Mouse (Mus musculus) cerebellum, adult 11-12 months (tissue): ENCODE data around the gene Spag9.

Experiments
- DNase-seq: peaks from one replicate; pipeline ENCODE4 v3.0.0; 2022

The Spag9 gene

DNA sequence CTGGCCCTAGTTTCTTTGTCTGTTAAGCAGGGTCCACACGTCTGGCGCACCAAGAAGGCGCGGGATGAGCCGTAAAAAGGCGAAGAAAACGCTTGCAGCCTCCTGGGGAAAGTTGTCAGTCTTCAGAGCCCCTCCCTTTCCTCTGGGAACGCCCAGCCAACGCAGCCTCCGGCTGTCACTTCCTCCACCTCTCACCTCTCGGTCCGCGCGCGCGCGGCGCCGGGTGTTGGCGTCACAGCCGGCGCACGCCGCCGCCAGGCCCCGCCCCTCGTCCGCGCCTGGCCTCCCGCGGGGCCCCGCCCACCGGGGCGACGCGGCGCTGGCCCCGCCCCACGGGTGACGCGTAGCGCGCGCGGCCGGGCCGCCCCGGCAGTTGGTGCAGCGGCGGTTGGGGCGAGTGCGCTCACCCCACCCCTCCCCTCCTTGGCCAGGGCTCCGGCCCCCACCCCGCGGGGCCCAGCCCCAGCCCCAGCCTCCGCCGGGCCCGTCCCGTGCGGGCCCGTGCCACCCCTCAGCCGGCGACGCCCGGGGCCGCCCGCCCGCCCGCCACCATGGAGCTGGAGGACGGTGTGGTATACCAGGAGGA is at the start of gene Spag9:
Gene Spag9 (plus strand): TSS at position 372 of the 586 bp plus-strand sequence.
- DNase-seq: peak; percentile 95

DNA sequence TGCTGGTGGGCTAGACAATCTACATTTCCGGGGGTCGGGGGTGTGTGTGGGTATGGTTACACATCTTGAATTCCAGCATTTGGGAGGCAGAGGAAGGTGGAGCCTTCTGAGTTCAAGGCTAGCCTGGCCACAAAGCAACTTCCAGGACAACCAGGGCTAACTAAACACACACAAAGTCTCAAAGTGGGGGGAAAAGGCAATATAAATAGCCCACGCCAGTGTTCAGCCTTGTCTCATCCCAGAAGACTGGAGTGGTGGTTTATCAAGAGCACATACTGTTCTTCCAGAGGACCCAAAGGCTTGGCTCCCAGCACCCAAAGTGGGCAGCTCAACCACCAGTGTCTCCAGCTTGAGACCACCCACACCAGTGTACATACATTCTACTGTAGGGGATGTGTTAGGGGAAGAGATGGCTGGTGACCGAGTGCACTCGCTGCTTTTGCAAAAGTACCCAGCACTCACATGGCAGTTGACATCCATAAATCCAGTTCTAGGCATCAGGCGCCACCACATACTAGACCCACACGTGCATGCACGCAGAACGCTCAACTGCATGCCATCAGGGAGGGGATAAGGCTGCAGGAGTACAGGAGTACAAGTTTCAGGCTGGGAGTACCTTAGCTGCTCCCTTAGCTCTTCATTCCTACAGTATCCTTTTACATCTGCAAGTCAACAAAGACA is 46.9 kb upstream of the Spag9 start:
- no peak for DNase-seq

DNA sequence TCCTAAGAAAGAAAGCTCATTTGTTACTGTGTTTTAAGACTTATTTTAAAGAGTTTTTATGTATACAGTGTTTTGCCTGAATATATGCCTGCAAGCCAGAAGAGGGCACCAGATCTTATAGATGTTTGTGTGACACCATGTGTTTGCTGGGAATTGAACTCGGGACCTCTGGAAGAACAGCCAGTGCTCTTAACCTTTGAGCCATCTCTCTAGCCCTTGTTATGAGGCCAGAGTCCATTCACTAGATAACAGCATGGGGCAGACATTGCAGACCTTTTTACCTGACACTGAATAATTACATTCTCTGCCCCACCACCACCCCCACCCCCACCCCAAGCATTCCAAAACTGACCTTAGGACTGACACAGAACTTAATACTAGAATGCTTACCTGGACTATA is 45.8 kb upstream of the Spag9 start:
- DNase-seq: no peak

DNA sequence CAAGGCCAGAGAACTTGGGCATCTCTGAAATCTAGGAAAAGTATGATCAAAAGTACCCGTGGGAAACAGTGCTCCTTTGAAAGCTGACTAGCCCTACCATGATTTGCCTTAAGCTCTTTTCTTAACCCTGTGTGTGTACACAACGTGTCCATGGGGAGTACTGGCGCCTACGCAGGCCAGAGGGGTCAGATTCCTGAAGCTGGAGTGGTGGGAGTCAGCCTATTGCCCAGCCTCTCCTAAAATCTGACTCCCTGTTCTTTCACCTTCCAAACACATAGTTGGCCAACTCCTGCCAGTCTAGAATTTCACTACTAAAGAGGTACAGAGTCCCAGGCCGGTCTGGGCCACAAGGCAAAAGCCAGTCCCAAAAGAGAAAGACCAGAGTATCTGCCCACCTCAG is 43.5 kb upstream of the Spag9 start:
- DNase-seq: no peak

GRCm38 (mm10) chr11:93954738-93955255 is 41.1 kb upstream of the Spag9 start:
- DNase-seq: no peak

- peak; percentile 83 for DNase-seq
Observed at GRCm38 (mm10) chr11:93955256-93956150, 40.4 kb upstream of the Spag9 start.

- DNase-seq: peak; percentile 39
Observed at GRCm38 (mm10) chr11:93956159-93956558, 39.7 kb upstream of the Spag9 start, which contains the start of gene Nme2. Nme2 (minus strand) TSS chr11:93956259.

GRCm38 (mm10) chr11:93957031-93957555 is 38.8 kb upstream of the Spag9 start:
- DNase-seq: peak; percentile 34

- no peak for DNase-seq
Observed at GRCm38 (mm10) chr11:93957746-93958145, 38.1 kb upstream of the Spag9 start.

GRCm38 (mm10) chr11:93961482-93961881 is 34.4 kb upstream of the Spag9 start:
- no peak for DNase-seq

- no peak for DNase-seq
Observed at GRCm38 (mm10) chr11:93963013-93963412, 32.9 kb upstream of the Spag9 start.

DNA sequence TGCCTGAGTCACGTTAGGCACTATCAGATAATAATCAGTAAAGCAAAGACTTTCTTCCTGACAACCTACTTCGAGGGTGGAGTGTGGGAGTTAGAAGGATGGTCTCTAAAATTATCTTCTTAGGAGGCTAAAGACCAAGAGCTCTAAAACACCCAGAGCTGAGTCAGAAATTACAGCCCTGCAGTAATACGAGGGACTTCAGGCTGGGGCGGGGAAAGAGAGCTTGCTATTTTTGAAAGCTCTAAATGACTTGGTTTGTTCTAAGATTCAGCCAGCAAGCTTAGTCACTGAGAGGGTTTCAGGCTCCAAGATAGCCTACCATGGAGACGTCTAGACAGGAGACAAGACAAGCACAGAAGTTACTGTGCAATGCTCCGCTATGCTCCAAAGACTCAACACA is 30.5 kb upstream of the Spag9 start:
- DNase-seq: no peak

GRCm38 (mm10) chr11:93967381-93967780 is 28.5 kb upstream of the Spag9 start:
- no peak for DNase-seq

- peak; percentile 97 for DNase-seq
Observed at GRCm38 (mm10) chr11:93968005-93968847, 27.7 kb upstream of the Spag9 start, which contains the start of the genes Gm20390 and Nme1. Gm20390 (minus strand) TSS chr11:93968293. Nme1 (minus strand) TSS chr11:93968521.

- no peak for DNase-seq
Observed at GRCm38 (mm10) chr11:93968848-93969128, 27.1 kb upstream of the Spag9 start.

DNA sequence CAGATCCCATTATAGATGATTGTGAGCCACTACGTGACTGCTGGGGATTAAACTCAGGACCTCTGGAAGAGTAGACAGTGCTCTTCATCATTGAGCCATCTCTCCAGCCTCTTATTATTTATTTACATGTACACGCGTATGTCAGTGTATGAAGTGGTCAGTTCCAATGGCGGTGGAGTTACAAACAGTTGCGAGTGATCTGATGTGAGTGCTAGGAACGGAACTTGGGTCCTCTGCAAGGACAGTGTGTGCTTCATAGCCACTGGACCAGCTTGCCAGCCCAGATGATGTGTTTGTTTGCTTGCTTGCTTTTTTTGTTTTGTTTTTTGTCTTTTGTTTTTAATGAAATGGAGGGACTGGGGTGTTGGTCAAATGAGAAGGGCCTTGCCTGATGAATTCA is 26.7 kb upstream of the Spag9 start:
- peak; percentile 25 for DNase-seq

- DNase-seq: no peak
Observed at GRCm38 (mm10) chr11:93969799-93970198, 26.1 kb upstream of the Spag9 start.

- no peak for DNase-seq
Observed at GRCm38 (mm10) chr11:93972951-93973350, 22.9 kb upstream of the Spag9 start.

GRCm38 (mm10) chr11:93979502-93980049 is 16.3 kb upstream of the Spag9 start:
- no peak for DNase-seq

DNA sequence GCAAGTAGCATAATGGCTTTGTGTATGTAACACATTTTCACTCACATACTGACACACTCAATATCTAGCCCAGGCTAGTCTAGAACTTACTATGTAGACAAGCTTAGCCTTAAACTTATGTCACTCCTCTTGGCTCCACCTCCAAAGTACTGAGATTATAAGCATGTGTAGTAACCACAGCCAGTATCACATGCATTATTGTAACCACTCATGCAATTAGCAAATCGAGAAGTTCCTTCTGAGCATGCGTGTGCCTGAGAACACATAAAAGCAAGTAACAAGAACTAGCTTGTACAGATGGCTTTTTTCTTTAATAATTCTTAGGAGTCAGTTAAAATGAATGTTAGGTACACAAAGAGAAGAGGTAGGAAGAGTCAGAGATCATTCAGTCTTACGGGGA is 11.3 kb upstream of the Spag9 start:
- no peak for DNase-seq

GRCm38 (mm10) chr11:93985265-93985664 is 10.6 kb upstream of the Spag9 start:
- no peak for DNase-seq

DNA sequence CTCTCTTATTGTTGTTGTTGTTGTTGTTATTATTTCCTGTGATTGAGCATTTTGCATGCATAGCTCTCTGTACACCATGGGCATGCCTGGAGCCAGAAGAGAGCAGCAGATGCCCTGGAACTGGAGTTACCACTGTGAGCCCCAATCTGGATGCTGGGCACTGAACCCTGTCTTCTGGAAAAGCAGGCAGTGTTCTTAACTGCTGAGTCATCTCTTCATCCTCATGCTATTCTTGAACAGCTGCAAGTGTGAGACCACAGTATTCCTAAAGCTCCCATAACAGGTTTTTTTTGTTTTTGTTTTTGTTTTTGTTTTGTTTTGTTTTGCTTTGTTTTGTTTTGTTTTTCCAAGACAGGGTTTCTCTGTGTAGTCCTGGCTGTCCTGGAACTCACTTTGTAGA is 9.6 kb upstream of the Spag9 start:
- DNase-seq: no peak
